Mouse (Mus musculus): ENCODE measurements around the gene Zmym5. TPM values are rescaled to one million over a fixed set of nuclear protein-coding genes. Genes with fewer than 3 reads are reported as not detected.

The Zmym5 gene
- total and polyA plus RNA-seq, 3 experiments, result 2.1 to 49.9 (median 28.6) TPM

- H3K4me1 ChIP-seq (ENCODE audit: insufficient read depth, low read depth, low read length), result no peaks in the 10 kb centered on the region
- H3K36me3 ChIP-seq (replicated peaks), result no peaks in the 10 kb centered on the region
- no peak overlapping the region for H3K4me3 ChIP-seq (ENCODE audit: low read depth, low read length)
- no peak for DNase-seq (ENCODE audit: low spot score)
- no peak for ATAC-seq (ENCODE audit: extremely low read depth, insufficient number of reproducible peaks, low FRiP score, poor library complexity, severe bottlenecking)
- H3K27me3 ChIP-seq (ENCODE audit: insufficient read depth, low read length), result peaks cover 4% of the 10 kb centered on the region; the same call in 1 of the 2 replicates
- TF ChIP-seq TAL1 (conservative IDR thresholded peaks at IDR 0.05; ENCODE audit: low read depth, low read length) (no peak), GATA2 (IDR thresholded peaks at IDR 0.05; ENCODE audit: borderline replicate concordance, low read depth, low read length) (no peak), POLR2AphosphoS5 (IDR thresholded peaks at IDR 0.05; ENCODE audit: insufficient replicate concordance, low read depth, low read length) (no peak), GATA1 (IDR thresholded peaks at IDR 0.05; ENCODE audit: borderline replicate concordance, low read length) (no peak), CTCF (IDR thresholded peaks at IDR 0.05; ENCODE audit: low read depth, low read length) (no peak)
- 0 out of 2 replicates have a peak, but pooled peaks cover 3% of the 10 kb centered on the region for H3K9me3 ChIP-seq (replicated peaks)
Measured at GRCm38 (mm10) chr14:56832563-56833113, 21.1 kb upstream of the Zmym5 start.

- Histone ChIP-seq H3K9me3 (replicated peaks) (0 out of 2 replicates have a peak, but pooled peaks cover 3% of the 10 kb centered on the region), H3K36me3 (replicated peaks) (no peaks in the 10 kb centered on the region), H3K4me3 (ENCODE audit: low read depth, low read length) (no peak overlapping the region), H3K4me1 (ENCODE audit: insufficient read depth, low read depth, low read length) (no peaks in the 10 kb centered on the region), H3K27me3 (ENCODE audit: insufficient read depth, low read length) (peaks cover 4% of the 10 kb centered on the region; the same call in 1 of the 2 replicates)
- TF ChIP-seq POLR2AphosphoS5 (IDR thresholded peaks at IDR 0.05; ENCODE audit: insufficient replicate concordance, low read depth, low read length) (no peak), CTCF (IDR thresholded peaks at IDR 0.05; ENCODE audit: low read depth, low read length) (no peak), GATA2 (IDR thresholded peaks at IDR 0.05; ENCODE audit: borderline replicate concordance, low read depth, low read length) (no peak), TAL1 (conservative IDR thresholded peaks at IDR 0.05; ENCODE audit: low read depth, low read length) (no peak), GATA1 (IDR thresholded peaks at IDR 0.05; ENCODE audit: borderline replicate concordance, low read length) (no peak)
- no peak for ATAC-seq (ENCODE audit: extremely low read depth, insufficient number of reproducible peaks, low FRiP score, poor library complexity, severe bottlenecking)
- DNase-seq (ENCODE audit: low spot score), result no peak
Measured at GRCm38 (mm10) chr14:56832147-56832546, 20.6 kb upstream of the Zmym5 start.

GRCm38 (mm10) chr14:56830491-56831045, 19.1 kb upstream of the Zmym5 start:
- no peak overlapping the region for H3K4me3 ChIP-seq (ENCODE audit: low read depth, low read length)
- H3K36me3 ChIP-seq (replicated peaks), result no peaks in the 10 kb centered on the region
- no peak for DNase-seq (ENCODE audit: low spot score)
- TF ChIP-seq GATA1 (IDR thresholded peaks at IDR 0.05; ENCODE audit: borderline replicate concordance, low read length), result no peak
- TF ChIP-seq GATA2 (IDR thresholded peaks at IDR 0.05; ENCODE audit: borderline replicate concordance, low read depth, low read length), result no peak
- no peak for TF ChIP-seq TAL1 (conservative IDR thresholded peaks at IDR 0.05; ENCODE audit: low read depth, low read length)
- no peak for TF ChIP-seq POLR2AphosphoS5 (IDR thresholded peaks at IDR 0.05; ENCODE audit: insufficient replicate concordance, low read depth, low read length)
- no peak for TF ChIP-seq CTCF (IDR thresholded peaks at IDR 0.05; ENCODE audit: low read depth, low read length)
- no peak for ATAC-seq (ENCODE audit: extremely low read depth, insufficient number of reproducible peaks, low FRiP score, poor library complexity, severe bottlenecking)
- H3K4me1 ChIP-seq (ENCODE audit: insufficient read depth, low read depth, low read length), result no peaks in the 10 kb centered on the region
- peaks cover 4% of the 10 kb centered on the region; the same call in 1 of the 2 replicates for H3K27me3 ChIP-seq (ENCODE audit: insufficient read depth, low read length)
- H3K9me3 ChIP-seq (replicated peaks), result 0 out of 2 replicates have a peak, but pooled peaks cover 3% of the 10 kb centered on the region

DNA sequence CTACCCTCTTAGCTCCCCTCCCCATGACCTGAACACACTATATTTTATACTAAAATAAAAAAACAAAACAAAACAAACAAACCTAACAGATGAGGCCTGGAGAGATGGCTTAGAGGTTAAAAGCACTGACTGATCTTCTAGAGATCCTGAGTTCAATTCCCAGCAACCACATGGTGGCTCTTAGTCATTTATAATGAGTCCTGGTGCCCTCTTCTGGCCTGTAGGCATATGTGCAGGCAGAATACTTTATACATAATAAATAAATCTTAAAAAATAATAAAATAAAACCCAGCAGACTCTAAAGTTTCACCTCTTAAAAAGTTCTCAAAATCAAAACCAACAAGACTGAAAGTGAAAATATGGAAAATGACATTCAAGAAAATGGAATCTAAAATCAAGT, 13.0 kb upstream of the Zmym5 start:
- TF ChIP-seq GATA1 (IDR thresholded peaks at IDR 0.05; ENCODE audit: borderline replicate concordance, low read length), result no peak
- no peak for TF ChIP-seq POLR2AphosphoS5 (IDR thresholded peaks at IDR 0.05; ENCODE audit: insufficient replicate concordance, low read depth, low read length)
- no peak for TF ChIP-seq GATA2 (IDR thresholded peaks at IDR 0.05; ENCODE audit: borderline replicate concordance, low read depth, low read length)
- TF ChIP-seq CTCF (IDR thresholded peaks at IDR 0.05; ENCODE audit: low read depth, low read length), result no peak
- TF ChIP-seq TAL1 (conservative IDR thresholded peaks at IDR 0.05; ENCODE audit: low read depth, low read length), result no peak
- H3K4me1 ChIP-seq (ENCODE audit: insufficient read depth, low read depth, low read length), result peaks cover 2% of the 10 kb centered on the region; the same call in 1 of the 2 replicates
- no peaks in the 10 kb centered on the region for H3K27me3 ChIP-seq (ENCODE audit: insufficient read depth, low read length)
- H3K36me3 ChIP-seq (replicated peaks), result no peaks in the 10 kb centered on the region
- H3K9me3 ChIP-seq (replicated peaks), result no peaks in the 10 kb centered on the region
- ATAC-seq (ENCODE audit: extremely low read depth, insufficient number of reproducible peaks, low FRiP score, poor library complexity, severe bottlenecking) (no peak), DNase-seq (ENCODE audit: low spot score) (no peak)
- no peak overlapping the region for H3K4me3 ChIP-seq (ENCODE audit: low read depth, low read length)

GRCm38 (mm10) chr14:56817616-56818015, 6.1 kb upstream of the Zmym5 start:
- TF ChIP-seq GATA2 (IDR thresholded peaks at IDR 0.05; ENCODE audit: borderline replicate concordance, low read depth, low read length) (no peak), CTCF (IDR thresholded peaks at IDR 0.05; ENCODE audit: low read depth, low read length) (no peak), GATA1 (IDR thresholded peaks at IDR 0.05; ENCODE audit: borderline replicate concordance, low read length) (no peak), TAL1 (conservative IDR thresholded peaks at IDR 0.05; ENCODE audit: low read depth, low read length) (no peak)
- Histone ChIP-seq H3K9me3 (replicated peaks) (no peaks in the 10 kb centered on the region), H3K27me3 (ENCODE audit: insufficient read depth, low read length) (no peaks in the 10 kb centered on the region)

GRCm38 (mm10) chr14:56817131-56817530, 5.6 kb upstream of the Zmym5 start:
- H3K27me3 ChIP-seq (ENCODE audit: insufficient read depth, low read length), result no peaks in the 10 kb centered on the region
- no peaks in the 10 kb centered on the region for H3K9me3 ChIP-seq (replicated peaks)
- no peaks in the 10 kb centered on the region for H3K36me3 ChIP-seq (replicated peaks)
- no peak overlapping the region for H3K4me3 ChIP-seq (ENCODE audit: low read depth, low read length)
- no peak for TF ChIP-seq GATA1 (IDR thresholded peaks at IDR 0.05; ENCODE audit: borderline replicate concordance, low read length)
- no peak for TF ChIP-seq GATA2 (IDR thresholded peaks at IDR 0.05; ENCODE audit: borderline replicate concordance, low read depth, low read length)
- TF ChIP-seq CTCF (IDR thresholded peaks at IDR 0.05; ENCODE audit: low read depth, low read length), result no peak
- no peak for TF ChIP-seq TAL1 (conservative IDR thresholded peaks at IDR 0.05; ENCODE audit: low read depth, low read length)
- no peak for TF ChIP-seq POLR2AphosphoS5 (IDR thresholded peaks at IDR 0.05; ENCODE audit: insufficient replicate concordance, low read depth, low read length)
- ATAC-seq (ENCODE audit: extremely low read depth, insufficient number of reproducible peaks, low FRiP score, poor library complexity, severe bottlenecking), result no peak
- DNase-seq (ENCODE audit: low spot score), result no peak
- peaks cover 16% of the 10 kb centered on the region for H3K4me1 ChIP-seq (ENCODE audit: insufficient read depth, low read depth, low read length)

More at GRCm38 (mm10) chr14:56817616-56818015, 6.1 kb upstream of the Zmym5 start:
- H3K36me3 ChIP-seq (replicated peaks), result no peaks in the 10 kb centered on the region
- DNase-seq (ENCODE audit: low spot score) (no peak), ATAC-seq (ENCODE audit: extremely low read depth, insufficient number of reproducible peaks, low FRiP score, poor library complexity, severe bottlenecking) (no peak)
- peaks cover 14% of the 10 kb centered on the region for H3K4me1 ChIP-seq (ENCODE audit: insufficient read depth, low read depth, low read length)
- no peak overlapping the region for H3K4me3 ChIP-seq (ENCODE audit: low read depth, low read length)
